Mouse (Mus musculus): ENCODE measurements around the gene Exosc5. TPM values are rescaled to one million over a fixed set of nuclear protein-coding genes. Genes with fewer than 3 reads are reported as not detected.

The Exosc5 gene
- polyA plus RNA-seq, 1 experiment from 2014 or later: 63.8 TPM

DNA sequence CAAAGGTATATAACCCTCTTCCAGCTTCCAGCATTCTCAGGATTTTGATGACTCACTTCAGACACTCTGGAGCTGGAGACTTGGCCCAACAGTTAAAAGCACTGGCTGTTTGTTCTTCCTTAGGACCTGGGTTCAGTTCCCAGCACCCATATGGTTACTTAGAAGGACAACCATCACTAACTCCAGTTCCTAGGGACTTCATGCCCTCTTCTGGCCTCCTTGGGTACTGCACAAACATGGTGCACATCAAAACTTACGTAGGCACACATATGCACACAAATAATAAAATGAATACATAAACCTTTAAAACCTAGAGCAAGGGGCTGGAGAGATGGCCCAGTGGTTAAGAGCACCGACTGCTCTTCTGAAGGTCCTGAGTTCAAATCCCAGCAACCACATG is 43.4 kb downstream of the Exosc5 start:
- TF ChIP-seq EP300 (optimal IDR thresholded peaks at IDR 0.05) (no peak), CTCF (IDR thresholded peaks at IDR 0.05; ENCODE audit: low read depth) (peak; percentile 43; the same call in 1 of the 2 replicates)
- 100% methylated on average over 2 of the region's 2 CpGs for WGBS

DNA sequence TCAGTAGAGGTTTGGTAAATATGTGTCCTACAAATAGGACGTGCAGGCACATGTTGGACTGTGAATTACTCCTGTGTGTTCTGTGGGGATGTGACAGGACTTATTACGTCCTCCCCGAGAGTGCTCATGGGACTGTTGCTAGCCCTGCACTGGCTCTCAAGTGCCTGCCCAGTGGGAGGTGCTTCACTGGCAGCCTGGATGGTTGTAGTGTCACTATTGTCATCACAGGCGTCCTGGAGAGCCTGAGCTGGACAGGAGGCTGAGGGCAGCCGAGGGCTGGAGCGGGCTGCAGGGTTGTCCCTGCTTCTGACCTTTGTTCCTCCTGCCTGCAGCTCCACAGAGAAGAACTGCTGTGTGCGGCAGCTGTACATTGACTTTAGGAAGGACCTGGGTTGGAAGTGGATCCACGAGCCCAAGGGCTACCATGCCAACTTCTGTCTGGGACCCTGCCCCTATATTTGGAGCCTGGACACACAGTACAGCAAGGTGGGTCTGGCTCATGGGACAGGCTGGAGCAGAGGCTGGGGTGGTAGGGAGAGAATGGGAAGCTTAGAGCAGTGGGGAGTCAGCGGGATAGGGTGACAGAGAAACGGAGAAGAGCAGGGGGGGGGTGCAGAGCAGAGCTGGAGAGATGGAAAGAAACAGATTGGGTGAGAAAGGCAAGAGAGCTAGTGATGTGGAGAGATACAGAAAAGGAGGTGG is 45.0 kb downstream of the Exosc5 start:
- peaks cover 4% of the 10 kb centered on the region; the same call in 1 of the 2 replicates for H3K4me1 ChIP-seq (replicated peaks; ENCODE audit: control insufficient read depth, insufficient read depth)
- no peak overlapping the region for H3K9ac ChIP-seq (ENCODE audit: low read length)
- no peak overlapping the region for H3K4me3 ChIP-seq (ENCODE audit: low read depth, low read length)
- H3K27ac ChIP-seq (replicated peaks): no peak overlapping the region
- no peak overlapping the region for H3K4me2 ChIP-seq (replicated peaks; ENCODE audit: low read depth)
- TF ChIP-seq CTCF (IDR thresholded peaks at IDR 0.05; ENCODE audit: low read depth): no peak
- TF ChIP-seq EP300 (optimal IDR thresholded peaks at IDR 0.05): no peak
- no peaks in the 10 kb centered on the region for H3K27me3 ChIP-seq (ENCODE audit: control insufficient read depth, insufficient read depth, low read length)
- ATAC-seq (ENCODE audit: low FRiP score, low TSS enrichment): no peak
- WGBS: 50% methylated on average over 10 of the region's 10 CpGs
- no peak for DNase-seq (ENCODE audit: low spot score)
- H3K36me3 ChIP-seq (ENCODE audit: control insufficient read depth, insufficient read depth, low read length): no peaks in the 10 kb centered on the region
- H3K9me3 ChIP-seq (ENCODE audit: control insufficient read depth, low read length): no peaks in the 10 kb centered on the region

More for the DNA sequence above, 43.4 kb downstream of the Exosc5 start:
- ATAC-seq (ENCODE audit: low FRiP score, low TSS enrichment) (no peak), DNase-seq (ENCODE audit: low spot score) (no peak)
- no peaks in the 10 kb centered on the region for H3K36me3 ChIP-seq (ENCODE audit: control insufficient read depth, insufficient read depth, low read length)
- no peak overlapping the region for H3K4me2 ChIP-seq (replicated peaks; ENCODE audit: low read depth)
- no peak overlapping the region for H3K9ac ChIP-seq (ENCODE audit: low read length)
- H3K27ac ChIP-seq (replicated peaks): no peak overlapping the region
- no peaks in the 10 kb centered on the region for H3K27me3 ChIP-seq (ENCODE audit: control insufficient read depth, insufficient read depth, low read length)
- H3K4me1 ChIP-seq (replicated peaks; ENCODE audit: control insufficient read depth, insufficient read depth): peaks cover 4% of the 10 kb centered on the region; the same call in 1 of the 2 replicates
- H3K4me3 ChIP-seq (ENCODE audit: low read depth, low read length): no peak overlapping the region
- H3K9me3 ChIP-seq (ENCODE audit: control insufficient read depth, low read length): no peaks in the 10 kb centered on the region

GRCm38 (mm10) chr7:25704716-25705364 is 45.9 kb downstream of the Exosc5 start:
- Histone ChIP-seq H3K36me3 (ENCODE audit: control insufficient read depth, insufficient read depth, low read length) (no peaks in the 10 kb centered on the region), H3K4me2 (replicated peaks; ENCODE audit: low read depth) (no peak overlapping the region; the same call in 1 of the 2 replicates), H3K9me3 (ENCODE audit: control insufficient read depth, low read length) (no peaks in the 10 kb centered on the region), H3K27ac (replicated peaks) (no peak overlapping the region), H3K4me3 (ENCODE audit: low read depth, low read length) (no peak overlapping the region), H3K4me1 (replicated peaks; ENCODE audit: control insufficient read depth, insufficient read depth) (peaks cover 5% of the 10 kb centered on the region; the same call in 1 of the 2 replicates), H3K9ac (ENCODE audit: low read length) (no peak overlapping the region), H3K27me3 (ENCODE audit: control insufficient read depth, insufficient read depth, low read length) (no peaks in the 10 kb centered on the region)
- ATAC-seq (ENCODE audit: low FRiP score, low TSS enrichment): 0 out of 2 replicates have a peak, but pooled peaks have one; percentile 22
- 32% methylated on average over 26 of the region's 37 CpGs for WGBS
- peak; percentile 69 for DNase-seq (ENCODE audit: low spot score)
- no peak for TF ChIP-seq CTCF (IDR thresholded peaks at IDR 0.05; ENCODE audit: low read depth)
- no peak for TF ChIP-seq EP300 (optimal IDR thresholded peaks at IDR 0.05)

DNA sequence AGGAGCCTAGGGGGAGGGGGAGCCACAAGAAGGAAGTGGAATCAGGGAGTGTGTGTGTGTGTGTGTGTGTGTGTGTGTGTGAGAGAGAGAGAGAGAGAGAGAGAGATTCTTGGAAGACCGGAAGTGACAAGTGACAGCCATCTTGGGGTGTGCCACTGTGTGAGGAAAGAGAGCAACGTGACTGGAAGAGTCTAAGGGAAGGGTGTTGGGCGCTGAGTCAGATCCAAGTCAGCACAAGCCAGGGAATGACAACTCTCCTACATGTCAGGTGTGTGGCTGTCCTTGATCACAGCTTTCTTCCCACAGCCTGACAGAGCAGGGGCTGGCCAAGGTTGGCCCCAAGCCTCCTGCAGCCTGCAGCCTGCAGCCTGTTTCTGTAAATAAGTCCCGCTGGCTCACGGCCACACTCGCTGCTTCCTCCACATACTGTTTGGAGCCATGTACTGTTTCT is 46.9 kb downstream of the Exosc5 start:
- DNase-seq (ENCODE audit: low spot score) (peak; percentile 64), ATAC-seq (ENCODE audit: low FRiP score, low TSS enrichment) (peak; percentile 80)
- H3K4me2 ChIP-seq (replicated peaks; ENCODE audit: low read depth): no peak overlapping the region
- TF ChIP-seq CTCF (IDR thresholded peaks at IDR 0.05; ENCODE audit: low read depth): no peak
- H3K9me3 ChIP-seq (ENCODE audit: control insufficient read depth, low read length): no peaks in the 10 kb centered on the region
- peaks cover 10% of the 10 kb centered on the region for H3K4me1 ChIP-seq (replicated peaks; ENCODE audit: control insufficient read depth, insufficient read depth)
- H3K36me3 ChIP-seq (ENCODE audit: control insufficient read depth, insufficient read depth, low read length): no peaks in the 10 kb centered on the region
- H3K9ac ChIP-seq (ENCODE audit: low read length): no peak overlapping the region
- no peak overlapping the region for H3K4me3 ChIP-seq (ENCODE audit: low read depth, low read length)
- WGBS: 41% methylated on average over 6 of the region's 6 CpGs
- H3K27ac ChIP-seq (replicated peaks): peak overlapping the region; percentile 73
- no peaks in the 10 kb centered on the region for H3K27me3 ChIP-seq (ENCODE audit: control insufficient read depth, insufficient read depth, low read length)

DNA sequence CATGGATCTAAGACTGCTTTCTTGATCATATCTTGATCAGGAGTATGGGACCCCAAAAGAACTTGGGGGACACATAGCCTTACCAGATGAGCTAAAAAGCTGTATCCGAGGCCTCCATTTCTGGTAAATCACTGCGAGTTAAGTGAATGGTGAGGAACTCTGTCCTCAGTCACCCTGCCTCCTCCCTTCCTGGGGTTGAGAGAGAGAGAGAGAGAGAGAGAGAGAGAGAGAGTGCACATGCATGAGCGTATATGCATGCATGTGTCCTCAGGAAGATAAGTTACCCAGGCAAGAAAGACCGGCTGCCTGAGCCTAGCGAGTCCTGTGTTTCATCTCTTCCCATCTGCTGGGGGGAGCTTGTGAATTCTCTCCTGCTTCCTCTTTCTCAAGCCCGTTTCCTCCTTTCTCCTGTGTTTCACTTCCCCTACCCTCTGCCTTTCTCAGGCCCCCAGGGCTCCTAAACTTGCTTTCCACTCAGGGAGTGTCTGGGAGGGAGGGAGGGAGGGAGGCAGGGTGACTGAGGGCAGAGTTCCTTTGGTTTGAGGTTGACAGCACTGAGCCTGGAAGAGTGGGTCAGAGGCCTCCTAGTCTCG is 47.7 kb downstream of the Exosc5 start:
- H3K4me1 ChIP-seq (replicated peaks; ENCODE audit: control insufficient read depth, insufficient read depth): peaks cover 10% of the 10 kb centered on the region

More for the DNA sequence above, 47.7 kb downstream of the Exosc5 start:
- TF ChIP-seq EP300 (optimal IDR thresholded peaks at IDR 0.05): no peak
- no peak for TF ChIP-seq CTCF (IDR thresholded peaks at IDR 0.05; ENCODE audit: low read depth)
- H3K4me2 ChIP-seq (replicated peaks; ENCODE audit: low read depth): no peak overlapping the region
- H3K4me3 ChIP-seq (ENCODE audit: low read depth, low read length): no peak overlapping the region
- H3K9me3 ChIP-seq (ENCODE audit: control insufficient read depth, low read length): no peaks in the 10 kb centered on the region
- no peaks in the 10 kb centered on the region for H3K36me3 ChIP-seq (ENCODE audit: control insufficient read depth, insufficient read depth, low read length)
- ATAC-seq (ENCODE audit: low FRiP score, low TSS enrichment): no peak
- no peaks in the 10 kb centered on the region for H3K27me3 ChIP-seq (ENCODE audit: control insufficient read depth, insufficient read depth, low read length)
- H3K9ac ChIP-seq (ENCODE audit: low read length): no peak overlapping the region
- peak overlapping the region; percentile 0 for H3K27ac ChIP-seq (replicated peaks)
- DNase-seq (ENCODE audit: low spot score): no peak
- WGBS: 35% methylated on average over 7 of the region's 7 CpGs
